Mouse (Mus musculus): Measurements from ENCODE around the gene Sh3bgr. TPM values are rescaled to one million over a fixed set of nuclear protein-coding genes. Genes with fewer than 3 reads are reported as not detected.

Gene Sh3bgr
- total RNA-seq, 2 experiments from 2014 or later: not detected

DNA sequence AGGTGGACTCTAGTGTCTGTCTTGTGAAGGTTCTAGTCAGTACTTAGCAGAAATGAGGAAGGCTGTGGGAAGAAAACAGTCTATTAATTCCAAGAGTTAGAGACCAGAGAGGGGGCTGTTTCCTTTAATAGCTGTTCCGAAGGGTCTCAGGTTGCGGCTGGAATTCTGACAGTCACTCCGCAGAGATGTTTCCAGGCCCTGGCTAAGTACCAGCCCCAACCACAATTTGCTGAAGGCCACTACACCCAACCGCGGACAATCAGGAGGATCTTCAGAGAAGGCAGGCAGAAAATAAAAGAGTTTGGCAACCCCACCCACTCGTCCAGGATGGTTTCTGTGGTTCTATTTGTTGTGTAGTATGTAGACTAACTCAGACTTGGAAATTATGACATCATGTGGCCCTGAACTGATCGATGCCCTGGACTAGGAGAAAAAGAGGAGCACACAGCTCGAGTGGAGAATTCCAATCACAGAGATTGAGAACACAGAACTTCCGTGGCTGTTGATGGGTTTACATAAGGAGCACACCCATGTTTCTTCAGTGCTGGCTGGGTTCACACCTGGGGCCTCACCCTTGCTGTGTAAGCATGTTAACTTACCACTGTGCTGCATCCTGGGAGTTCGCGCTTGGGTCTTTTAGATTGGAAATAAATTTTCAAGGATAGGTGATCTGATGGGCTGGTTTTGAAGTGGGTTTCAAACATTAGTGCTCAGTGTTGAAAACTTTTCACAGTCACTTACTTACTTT, 1.4 kb downstream of the Sh3bgr start:
- no peak for ATAC-seq (replicated peaks; ENCODE audit: poor library complexity, severe bottlenecking)

DNA sequence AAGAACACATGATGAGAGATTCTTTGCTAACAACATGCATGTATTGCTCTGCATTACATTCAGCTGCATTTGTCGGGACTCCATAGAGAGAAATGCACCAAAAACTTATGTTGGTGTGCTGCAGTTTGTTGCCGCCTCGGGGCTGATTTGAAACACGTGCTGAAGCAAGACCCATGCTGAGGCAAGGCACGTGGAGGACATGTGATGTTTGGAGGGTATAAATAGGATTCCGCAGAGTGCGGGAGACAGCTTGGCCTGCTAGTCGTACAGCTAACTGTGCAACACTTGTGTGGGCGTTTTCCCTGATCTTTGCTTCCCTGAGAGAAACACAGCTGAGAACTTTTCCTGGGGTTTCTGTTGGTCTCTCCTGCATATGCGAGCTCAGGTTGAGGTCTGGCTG, 9.5 kb downstream of the Sh3bgr start:
- ATAC-seq (replicated peaks; ENCODE audit: poor library complexity, severe bottlenecking): no peak

DNA sequence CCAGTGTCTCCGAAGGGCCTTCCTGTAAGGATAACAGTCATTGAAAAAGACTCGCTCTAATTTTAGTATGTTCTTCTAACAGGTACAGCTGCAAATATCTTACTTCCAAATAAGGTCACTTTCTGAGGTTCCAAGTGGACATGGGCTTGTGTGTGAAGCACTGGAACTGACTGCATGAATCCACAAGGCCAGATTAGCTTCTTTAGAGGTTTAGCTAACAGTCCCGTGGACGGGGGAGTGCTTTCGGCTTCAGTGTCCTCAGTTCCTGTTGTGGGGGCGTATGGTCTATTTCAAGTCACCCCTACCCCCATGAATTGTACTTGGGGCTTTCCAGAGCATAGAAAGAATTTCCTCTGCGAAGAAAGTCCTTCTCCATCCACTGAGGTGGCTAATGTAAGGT, 10.6 kb downstream of the Sh3bgr start:
- ATAC-seq (replicated peaks; ENCODE audit: poor library complexity, severe bottlenecking): no peak

DNA sequence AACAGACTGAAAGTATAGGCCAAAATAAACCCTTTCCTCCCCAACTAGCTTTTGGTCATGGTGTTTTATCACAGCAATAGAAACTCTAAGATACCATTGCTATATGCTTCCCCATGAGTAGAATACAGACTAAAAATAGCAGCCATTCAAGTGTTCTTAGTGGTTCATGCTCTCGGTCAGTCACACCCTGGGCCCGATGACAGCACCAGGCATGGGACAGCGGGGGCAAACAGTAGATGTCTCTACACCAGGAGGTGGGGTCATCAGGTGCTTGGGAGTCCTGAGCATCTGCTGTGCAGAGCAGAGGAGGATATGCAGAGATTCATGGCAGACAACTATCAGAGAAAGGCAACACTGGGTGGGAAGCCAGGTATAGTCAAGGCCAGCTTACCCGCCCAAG, 12.8 kb downstream of the Sh3bgr start:
- ATAC-seq (replicated peaks; ENCODE audit: poor library complexity, severe bottlenecking): no peak

DNA sequence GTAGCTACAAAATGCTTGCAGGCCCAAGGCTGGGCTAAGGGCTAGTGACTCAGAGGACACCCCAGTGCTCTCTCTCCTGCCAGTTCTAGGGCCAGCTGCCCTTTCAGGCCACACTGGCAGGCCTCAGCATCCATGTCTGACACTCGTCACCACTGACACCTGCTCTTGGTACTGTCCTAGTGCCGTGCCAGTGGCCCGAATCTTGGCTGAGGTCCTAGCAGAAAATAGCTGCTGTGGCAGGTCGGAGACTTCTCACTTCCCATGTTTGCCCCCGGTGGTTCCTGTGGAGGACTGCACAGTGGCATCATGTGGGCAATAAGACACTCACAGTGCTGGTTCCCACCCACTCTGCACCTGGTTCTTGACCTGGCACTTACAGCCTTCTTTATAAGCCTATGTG, 21.2 kb downstream of the Sh3bgr start:
- ATAC-seq (replicated peaks; ENCODE audit: poor library complexity, severe bottlenecking): no peak

DNA sequence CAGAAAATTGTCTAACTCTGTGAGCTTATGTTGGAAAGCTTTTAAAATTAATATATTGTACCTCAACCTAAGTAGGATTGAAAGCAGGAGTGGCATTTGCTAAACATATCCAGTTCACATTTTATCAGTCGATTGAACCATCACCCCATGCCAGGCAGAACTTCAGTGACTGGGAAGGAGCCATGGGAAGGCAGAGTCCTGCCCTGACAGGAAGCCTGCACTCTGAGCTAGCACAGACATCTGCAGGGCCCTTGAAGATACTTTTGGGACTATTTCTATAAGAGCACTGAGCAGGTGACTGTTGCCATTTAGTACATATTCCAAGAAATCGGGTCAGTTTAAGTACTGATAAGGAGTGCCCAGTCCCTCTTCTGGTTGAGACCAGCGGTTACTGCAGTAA, 21.7 kb downstream of the Sh3bgr start:
- no peak for ATAC-seq (replicated peaks; ENCODE audit: poor library complexity, severe bottlenecking)

DNA sequence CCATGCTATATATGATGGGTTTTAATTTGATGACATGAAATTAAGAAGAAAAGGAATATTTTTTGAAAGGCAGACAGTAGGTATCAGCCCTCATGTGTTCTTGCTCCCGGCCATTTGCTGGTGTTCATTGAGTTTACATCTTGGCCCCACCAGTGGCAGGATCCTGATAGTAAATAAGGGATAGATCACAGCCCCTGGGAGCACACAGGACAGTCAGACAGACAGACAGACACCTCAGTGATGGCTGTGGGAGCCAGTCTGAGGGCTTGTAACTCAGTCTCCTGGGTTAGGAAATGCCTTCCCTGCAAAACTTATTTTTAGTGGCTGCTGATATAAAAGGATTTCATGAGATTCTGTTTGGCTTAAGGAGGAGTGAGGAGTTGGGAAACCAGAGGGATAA, 22.2 kb downstream of the Sh3bgr start:
- no peak for ATAC-seq (replicated peaks; ENCODE audit: poor library complexity, severe bottlenecking)

DNA sequence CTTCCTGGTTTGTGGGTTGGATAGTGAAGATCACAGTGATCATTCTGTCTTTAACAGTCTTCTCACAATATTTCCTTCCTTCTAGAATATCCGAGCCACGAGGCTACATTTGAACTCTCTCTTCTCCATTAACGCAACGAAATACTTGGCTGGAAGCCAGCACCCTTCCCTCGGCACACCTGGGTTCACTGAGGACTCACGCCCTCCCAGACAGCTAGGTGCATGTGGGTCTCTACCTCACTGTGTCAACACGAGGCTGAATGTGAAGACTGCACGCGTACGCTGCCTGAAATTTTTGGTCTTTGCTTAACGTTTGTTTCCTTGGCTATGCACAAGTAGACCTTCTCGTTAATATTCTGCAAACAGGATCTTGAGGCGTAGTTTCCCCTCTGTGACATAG, 28.2 kb downstream of the Sh3bgr start:
- ATAC-seq (replicated peaks; ENCODE audit: poor library complexity, severe bottlenecking): no peak

DNA sequence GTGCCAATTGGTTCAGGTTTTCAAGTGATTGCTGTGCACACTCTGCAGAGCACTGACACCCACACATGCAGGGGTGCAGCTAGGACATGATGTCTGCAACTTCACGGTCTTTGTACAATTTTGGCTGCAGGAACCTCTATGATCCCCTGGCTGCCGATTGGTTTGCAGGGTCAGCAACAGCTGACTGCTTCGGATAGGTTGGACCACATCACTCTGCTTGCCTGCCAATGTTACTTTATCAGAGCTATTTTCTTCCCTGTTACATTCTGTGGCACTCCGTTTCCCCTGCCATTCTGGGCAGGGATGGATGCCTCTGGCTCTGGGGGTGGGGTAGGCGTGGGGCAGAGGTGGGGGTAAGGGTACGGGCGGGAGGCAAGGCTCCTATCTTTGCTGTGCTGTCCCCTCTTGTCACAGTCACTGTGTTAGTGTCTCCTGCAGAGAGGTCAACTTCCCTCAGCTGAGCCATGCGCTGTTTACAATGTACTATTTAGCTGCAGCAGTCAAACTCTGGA, 28.9 kb downstream of the Sh3bgr start:
- ATAC-seq (replicated peaks; ENCODE audit: poor library complexity, severe bottlenecking): no peak

DNA sequence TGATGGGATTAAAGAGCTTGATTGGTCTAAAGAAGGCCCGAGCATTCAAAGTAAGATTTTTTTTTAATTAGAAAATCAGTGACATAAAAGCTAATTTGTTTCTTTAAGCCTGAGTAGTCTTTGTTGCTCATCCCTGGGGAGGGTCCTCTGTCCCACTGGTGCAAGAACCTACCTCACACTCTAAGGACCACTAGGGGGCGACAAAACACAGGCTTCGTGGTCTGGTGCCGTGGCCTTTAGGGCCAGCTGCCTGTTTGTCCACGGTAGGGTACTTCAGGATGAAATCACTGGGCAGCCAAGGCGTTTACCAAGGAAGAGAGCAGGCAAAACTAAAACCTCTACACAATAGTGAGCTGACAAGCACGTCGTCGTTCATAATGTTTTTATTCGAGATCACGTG, 30.2 kb downstream of the Sh3bgr start:
- peak; percentile 93 for ATAC-seq (replicated peaks; ENCODE audit: poor library complexity, severe bottlenecking)

DNA sequence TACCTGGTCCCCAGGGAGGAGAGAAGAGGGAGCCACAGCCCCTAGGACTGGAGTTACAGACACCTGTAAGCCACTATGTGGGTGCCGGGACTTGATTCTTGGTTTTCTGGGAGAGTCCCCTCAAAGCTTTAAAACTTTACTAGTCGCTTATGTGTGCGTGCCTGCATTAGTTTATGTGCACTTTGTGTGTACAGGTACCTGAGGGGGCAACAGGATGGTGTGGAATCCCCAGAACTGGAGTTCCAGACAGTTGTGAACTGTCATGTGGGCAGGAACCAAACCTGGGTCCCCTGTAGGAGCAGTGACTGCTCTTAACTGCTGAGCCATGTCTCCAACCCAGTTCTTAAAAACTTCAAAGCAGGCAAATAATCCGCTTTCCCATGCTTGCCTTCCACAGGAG, 31.0 kb downstream of the Sh3bgr start:
- no peak for ATAC-seq (replicated peaks; ENCODE audit: poor library complexity, severe bottlenecking)

DNA sequence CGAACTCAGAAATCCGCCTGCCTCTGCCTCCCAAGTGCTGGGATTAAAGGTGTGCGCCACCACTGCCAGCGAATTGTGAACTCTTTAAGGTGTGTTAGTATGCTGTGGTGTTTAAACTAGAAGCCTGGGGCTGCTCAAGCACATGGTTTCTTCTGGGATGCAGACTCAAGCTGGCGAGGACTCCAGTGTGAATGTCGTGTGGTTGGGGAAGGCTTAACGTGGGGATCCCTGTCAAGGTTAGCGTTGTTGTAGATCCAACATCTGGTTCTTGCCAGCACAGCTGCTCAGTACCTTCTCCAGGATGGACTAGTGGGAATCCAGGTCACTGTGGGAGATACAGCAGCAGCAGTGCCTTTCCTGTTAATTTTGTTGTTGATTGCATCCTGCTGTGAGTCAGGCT, 31.7 kb downstream of the Sh3bgr start:
- no peak for ATAC-seq (replicated peaks; ENCODE audit: poor library complexity, severe bottlenecking)

DNA sequence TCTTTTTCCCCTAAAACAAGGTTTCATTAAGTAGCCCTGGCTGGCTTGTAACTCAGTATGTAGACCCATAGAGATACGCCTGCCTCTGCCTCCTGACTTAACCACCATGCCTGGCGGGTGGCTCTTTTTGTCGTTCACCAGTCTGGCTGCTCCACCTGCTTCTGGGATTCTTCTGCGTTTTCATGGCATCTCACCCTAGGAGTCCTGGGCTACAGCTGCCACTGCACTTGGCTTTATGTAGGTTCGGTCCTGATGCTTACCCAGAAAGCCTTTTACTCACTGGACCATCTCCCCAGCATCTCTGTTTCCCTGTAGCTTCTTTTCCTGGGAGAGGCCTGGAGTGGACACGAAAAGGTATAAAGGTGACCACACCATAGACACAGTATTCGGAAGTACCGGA, 33.7 kb downstream of the Sh3bgr start:
- no peak for ATAC-seq (replicated peaks; ENCODE audit: poor library complexity, severe bottlenecking)

DNA sequence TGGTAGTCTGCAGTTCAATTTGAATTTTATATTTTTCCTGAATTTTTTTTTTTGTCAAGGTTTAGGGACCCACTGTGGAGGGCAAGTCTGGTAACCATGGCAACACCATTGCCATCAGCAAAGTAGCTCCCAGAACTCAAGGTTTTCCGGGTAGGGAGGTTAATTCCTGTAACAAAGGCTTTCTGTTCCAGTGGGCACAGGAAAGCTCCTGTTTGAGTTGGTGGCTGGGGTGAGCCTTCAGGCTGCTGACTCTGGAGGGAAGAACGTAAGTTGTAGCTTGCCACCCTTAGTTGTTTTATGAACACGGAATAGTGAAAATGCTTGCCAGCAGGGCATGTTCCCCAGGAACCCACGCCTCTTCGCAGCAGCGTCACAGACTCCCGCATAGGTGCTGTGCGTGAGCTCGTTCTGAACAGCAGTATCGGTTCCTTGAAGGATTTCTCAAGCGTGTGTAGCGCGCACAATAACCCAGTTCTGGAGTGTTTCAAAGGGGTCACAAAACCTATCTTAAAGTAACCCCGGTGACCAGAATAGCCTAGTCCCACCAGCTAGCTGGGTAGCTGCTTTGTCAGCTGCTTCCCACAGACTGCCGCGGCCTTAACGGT, 35.2 kb downstream of the Sh3bgr start, which contains the start of gene B3galt5:
B3galt5 (plus strand) TSS at position 436 of the 605 bp plus-strand sequence.
- ATAC-seq (replicated peaks; ENCODE audit: poor library complexity, severe bottlenecking): no peak

DNA sequence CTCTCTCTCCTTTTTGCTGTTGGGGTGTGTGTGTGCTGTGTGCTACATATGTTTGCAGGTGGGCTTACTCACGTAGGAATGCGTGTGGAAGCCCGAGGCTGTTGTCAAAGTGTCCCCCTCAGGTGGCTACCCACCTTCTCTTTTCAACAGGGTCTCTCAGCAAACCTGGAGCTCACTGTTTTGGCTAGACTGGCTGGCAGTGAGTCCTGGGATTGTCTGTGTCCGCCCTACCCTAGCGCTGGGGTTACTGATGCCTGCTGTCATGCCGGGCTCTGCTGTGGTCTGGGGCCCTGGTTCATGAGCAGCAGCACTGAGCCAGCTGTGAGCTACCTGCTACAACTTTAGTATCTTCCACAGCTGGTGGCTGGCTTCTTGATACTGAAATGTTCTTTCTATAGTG, 44.2 kb downstream of the Sh3bgr start:
- no peak for ATAC-seq (replicated peaks; ENCODE audit: poor library complexity, severe bottlenecking)

DNA sequence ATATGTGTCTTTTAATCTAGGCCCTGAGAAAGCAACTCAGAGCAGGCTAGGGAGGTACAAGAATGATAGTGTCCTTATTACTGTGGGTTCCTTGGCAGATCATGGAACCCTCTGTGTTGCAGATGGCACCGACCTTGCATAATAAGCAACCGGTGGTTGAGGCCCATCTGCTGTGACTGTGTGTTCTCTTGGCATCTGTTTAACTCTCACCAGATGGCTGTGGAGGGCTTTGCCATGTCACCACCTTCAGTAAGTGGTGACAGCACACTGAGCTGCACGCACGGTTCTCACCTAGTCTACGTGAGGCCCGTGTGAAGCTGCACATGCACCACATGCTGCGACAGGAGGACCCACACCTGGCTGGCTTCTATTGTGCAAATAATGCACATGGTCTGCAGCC, 49.4 kb downstream of the Sh3bgr start:
- ATAC-seq (replicated peaks; ENCODE audit: poor library complexity, severe bottlenecking): no peak

DNA sequence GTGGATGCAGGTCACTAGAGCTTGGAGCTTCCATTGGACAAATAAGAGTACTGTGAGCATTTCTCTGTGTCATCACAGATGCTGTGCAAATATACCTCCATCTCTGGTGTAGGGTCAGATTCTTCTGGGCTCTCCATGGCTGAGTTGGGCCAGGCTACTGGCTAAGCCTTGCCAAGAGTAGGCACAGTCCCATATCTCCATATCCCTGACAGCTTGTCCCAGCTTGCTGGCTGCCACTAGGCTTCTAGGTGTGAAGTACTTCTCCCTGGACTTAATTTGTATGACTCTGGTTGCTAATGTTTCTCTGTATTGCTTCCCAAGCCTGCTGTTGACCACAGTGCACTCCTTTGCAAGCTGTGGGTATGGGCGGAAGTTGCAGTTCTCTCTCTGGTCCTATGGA, 51.9 kb downstream of the Sh3bgr start:
- no peak for ATAC-seq (replicated peaks; ENCODE audit: poor library complexity, severe bottlenecking)

DNA sequence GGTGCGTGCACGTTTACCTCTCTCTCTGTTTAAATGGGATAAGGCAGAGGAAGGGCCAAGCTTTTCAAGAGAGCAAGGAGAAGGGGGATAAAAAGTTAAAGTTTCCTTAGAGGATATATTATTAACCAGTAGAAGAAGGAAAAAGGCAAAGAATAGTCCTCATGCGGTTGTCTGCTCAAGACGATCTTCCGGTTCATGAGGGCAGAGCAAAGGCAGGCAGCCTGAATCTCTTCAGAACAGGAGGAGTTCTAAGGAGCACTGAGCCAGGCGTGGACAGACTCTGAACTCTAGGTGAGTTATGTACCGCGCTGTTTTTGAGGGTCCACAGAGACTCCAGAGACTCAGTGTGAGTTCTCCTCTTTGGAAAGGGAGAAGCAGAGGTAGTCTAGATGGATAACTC, 58.2 kb downstream of the Sh3bgr start:
- no peak for ATAC-seq (replicated peaks; ENCODE audit: poor library complexity, severe bottlenecking)

DNA sequence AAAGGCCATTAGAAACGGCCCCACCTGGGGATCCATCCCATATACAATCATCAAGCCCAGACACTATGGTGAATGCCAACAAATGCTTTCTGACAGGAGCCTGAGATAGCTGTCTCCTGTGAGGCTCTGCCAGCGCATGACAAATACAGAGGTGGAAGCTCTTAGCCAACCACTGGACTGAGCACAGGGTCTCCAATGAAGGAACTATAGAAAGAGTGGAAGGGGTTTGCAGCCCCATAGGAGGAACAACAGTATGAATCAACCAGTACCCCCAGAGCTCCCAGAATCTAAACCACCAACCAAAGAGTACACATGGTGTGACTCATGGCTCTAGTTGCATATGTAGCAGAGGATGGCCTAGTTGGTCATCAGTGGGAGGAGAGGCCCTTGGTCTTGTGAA, 71.5 kb downstream of the Sh3bgr start:
- ATAC-seq (replicated peaks; ENCODE audit: poor library complexity, severe bottlenecking): no peak

DNA sequence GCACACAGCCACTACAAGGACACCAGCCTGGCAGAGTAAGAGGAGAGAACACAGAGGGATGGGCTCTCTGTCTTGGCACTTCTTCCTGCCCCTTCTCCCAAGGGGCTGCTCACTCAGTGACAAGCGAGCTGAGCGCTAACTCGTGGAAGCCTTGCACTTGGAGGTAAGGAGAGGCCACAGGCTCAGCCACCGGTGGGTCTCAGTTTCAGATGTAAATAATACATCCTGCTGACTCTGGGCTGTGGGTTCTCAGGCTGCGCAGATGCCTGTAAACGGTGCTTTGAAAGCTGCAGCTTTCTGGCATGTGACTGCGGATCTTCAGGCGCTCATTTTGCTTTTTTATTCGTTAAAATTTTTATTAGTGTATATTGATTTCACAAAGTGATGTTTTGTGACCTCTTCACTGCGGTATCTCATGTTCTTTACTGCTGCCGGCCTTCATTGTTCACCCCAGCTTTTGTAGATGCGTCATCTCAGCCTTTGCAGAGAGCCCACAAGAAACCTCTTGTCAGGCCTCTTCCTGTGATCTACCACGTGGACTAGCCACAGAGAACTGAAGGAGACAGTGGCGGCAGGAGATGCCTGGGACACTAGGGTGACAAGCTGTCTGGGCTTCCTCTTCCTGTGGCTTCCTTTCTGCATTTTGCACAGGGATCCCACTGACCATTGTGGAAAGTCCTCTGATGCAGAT, 72.8 kb downstream of the Sh3bgr start:
- ATAC-seq (replicated peaks; ENCODE audit: poor library complexity, severe bottlenecking): peak; percentile 94

DNA sequence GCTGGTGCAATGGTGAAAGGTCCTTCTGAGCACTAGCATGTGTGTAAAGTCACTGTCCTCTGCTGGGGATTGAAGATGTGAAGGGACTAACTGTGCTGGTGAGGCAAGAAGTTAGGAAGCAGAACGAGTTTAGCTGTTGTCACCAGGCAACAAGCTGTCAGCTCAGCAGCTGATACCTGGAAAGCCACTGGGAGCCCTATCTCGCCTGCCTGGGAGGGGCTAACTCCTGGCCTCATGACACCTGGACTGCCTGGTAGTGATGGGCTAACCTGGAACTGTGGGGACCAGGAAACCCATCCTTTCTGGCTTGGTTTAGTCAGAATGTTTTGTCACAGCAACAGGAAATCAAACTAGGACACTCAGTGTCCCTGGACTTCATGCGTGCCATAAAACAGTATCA, 76.3 kb downstream of the Sh3bgr start:
- ATAC-seq (replicated peaks; ENCODE audit: poor library complexity, severe bottlenecking): no peak
